In the genomic region with DNA sequence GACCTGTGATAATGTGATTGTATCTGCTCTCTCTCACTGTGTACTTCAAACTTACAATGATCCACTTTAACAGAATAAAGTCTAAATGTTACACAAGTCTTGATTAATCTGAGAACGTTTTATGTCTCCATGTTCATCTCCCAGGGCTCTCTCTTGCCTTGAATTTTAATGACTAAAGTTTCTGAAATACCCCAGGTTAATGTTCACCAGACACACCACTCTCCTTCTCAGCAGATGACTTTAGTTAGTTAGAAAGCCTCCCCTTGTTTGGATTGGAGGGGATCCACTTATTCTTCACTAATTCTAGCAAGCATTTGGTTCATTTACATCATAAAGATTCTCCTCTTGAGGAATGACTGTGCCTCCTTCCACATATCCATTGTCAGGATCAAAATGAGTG, we compare ENCODE assay signal across 23 mouse cellular contexts.
DNase-seq lines count a peak whose midpoint lies in the region; ATAC-seq and TF ChIP-seq lines count a peak whose summit lies in the region.
"Had no signal": no experiment of that assay in that cellular context is flagged by ENCODE, and none has a peak within 500 bp of the region (broad histone marks: within the 10 kb centered on the region; RNA-seq: fewer than 3 reads in every experiment).

No protein-coding gene starts in this region.

- H3K4me1 ChIP-seq in kidney, adult 2 months (ENCODE audit: control insufficient read depth, insufficient read depth, low read length) = no peaks in the 10 kb centered on the region; the same call in 1 of the 2 replicates
- H3K4me1 ChIP-seq in kidney, embryonic 15.5 days = no peaks in the 10 kb centered on the region
- H3K4me1 ChIP-seq: embryonic facial prominence, embryonic 10.5 days; embryonic facial prominence, embryonic 12.5 days had no signal

- no peak overlapping the region for H3K4me3 ChIP-seq in kidney, adult 2 months (ENCODE audit: insufficient read depth, low read depth, low read length)
- H3K4me3 ChIP-seq in kidney, embryonic 15.5 days (replicated peaks) = no peak overlapping the region
- H3K4me3 ChIP-seq: embryonic facial prominence, embryonic 10.5 days; embryonic facial prominence, embryonic 12.5 days; forebrain, embryonic 12.5 days had no signal

- no peak for TF ChIP-seq POLR2A in kidney, adult 2 months (IDR thresholded peaks at IDR 0.05; ENCODE audit: low read depth, low read length)

- DNase-seq in kidney, adult 2 months = peak; percentile 58
- DNase-seq in kidney, adult 9 months = peak; percentile 58
- DNase-seq in kidney, postnatal 4 days = no peak
- peak; percentile 21 for DNase-seq in R1 (ENCODE audit: low read depth, low spot score)
- DNase-seq in frontal cortex, postnatal 10 days (ENCODE audit: low spot score in 2 of 2) = no peak
- no peak for DNase-seq in ovary, postnatal 36 days (ENCODE audit: low spot score)
- DNase-seq: adrenal gland, adult 8-10 months; adrenal gland, postnatal 14 days; adrenal gland, postnatal 36 days; B cell, adult 2 months; cerebellum, adult 11-12 months; cerebellum, adult 2 months; cerebellum, adult 9-10 months; cerebellum, postnatal 10 days; cerebellum, postnatal 25 days had no signal

- H3K27me3 ChIP-seq in kidney, adult 2 months (replicated peaks; ENCODE audit: control insufficient read depth, insufficient read depth, low read length) = no peaks in the 10 kb centered on the region
- no peaks in the 10 kb centered on the region for H3K27me3 ChIP-seq in kidney, embryonic 15.5 days
- H3K27me3 ChIP-seq: embryonic facial prominence, embryonic 12.5 days; forebrain, embryonic 12.5 days had no signal

- H3K4me2 ChIP-seq in kidney, embryonic 15.5 days = no peak overlapping the region
- H3K4me2 ChIP-seq: embryonic facial prominence, embryonic 12.5 days; forebrain, embryonic 12.5 days had no signal

- WGBS in kidney, adult 2 months = 16% methylated on average over 1 of the region's 1 CpGs
- WGBS in kidney, embryonic 15.5 days = 53% methylated on average over 1 of the region's 1 CpGs

- ATAC-seq in kidney, embryonic 15.5 days (replicated peaks; ENCODE audit: low FRiP score) = no peak
- ATAC-seq: activated CD4-positive, CD25-positive, alpha-beta regulatory T cell, adult 4 months; CD4-positive, CD25-positive, alpha-beta regulatory T cell, adult 4 months; forebrain, embryonic 14.5 days; forebrain, embryonic 16.5 days had no signal

- H3K9me3 ChIP-seq in kidney, embryonic 15.5 days (replicated peaks) = no peaks in the 10 kb centered on the region
- H3K9me3 ChIP-seq: embryonic facial prominence, embryonic 10.5 days; embryonic facial prominence, embryonic 12.5 days; forebrain, embryonic 12.5 days had no signal

- no peak overlapping the region for H3K9ac ChIP-seq in kidney, embryonic 15.5 days
- H3K9ac ChIP-seq: embryonic facial prominence, embryonic 12.5 days; forebrain, embryonic 12.5 days had no signal

- no peak for TF ChIP-seq CTCF in kidney, adult 2 months (conservative IDR thresholded peaks at IDR 0.05; ENCODE audit: insufficient read depth, insufficient read length, low read depth, low read length)

- no peaks in the 10 kb centered on the region for H3K36me3 ChIP-seq in kidney, adult 2 months (ENCODE audit: control insufficient read depth, insufficient read depth, low read length)
- peaks cover 28% of the 10 kb centered on the region for H3K36me3 ChIP-seq in kidney, embryonic 15.5 days
- H3K36me3 ChIP-seq: embryonic facial prominence, embryonic 10.5 days; embryonic facial prominence, embryonic 12.5 days; forebrain, embryonic 12.5 days had no signal

- no peak overlapping the region for H3K27ac ChIP-seq in kidney, adult 2 months (ENCODE audit: insufficient read depth, low read depth, low read length)
- no peak overlapping the region for H3K27ac ChIP-seq in kidney, embryonic 15.5 days
- H3K27ac ChIP-seq: embryonic facial prominence, embryonic 10.5 days; embryonic facial prominence, embryonic 12.5 days; forebrain, embryonic 12.5 days had no signal

Comparison
In these comparisons a context has a peak if more than half of its experiments do, and no peak if none do; other contexts are left out.
1. DNase-seq: peak in kidney, adult 2 months (single experiment), kidney, adult 9 months (single experiment) and R1 (single experiment); none in kidney, postnatal 4 days (0 of 2), frontal cortex, postnatal 10 days (0 of 2) and ovary, postnatal 36 days (single experiment).